9 mouse cellular contexts compared by ENCODE assay signal in the genomic region with DNA sequence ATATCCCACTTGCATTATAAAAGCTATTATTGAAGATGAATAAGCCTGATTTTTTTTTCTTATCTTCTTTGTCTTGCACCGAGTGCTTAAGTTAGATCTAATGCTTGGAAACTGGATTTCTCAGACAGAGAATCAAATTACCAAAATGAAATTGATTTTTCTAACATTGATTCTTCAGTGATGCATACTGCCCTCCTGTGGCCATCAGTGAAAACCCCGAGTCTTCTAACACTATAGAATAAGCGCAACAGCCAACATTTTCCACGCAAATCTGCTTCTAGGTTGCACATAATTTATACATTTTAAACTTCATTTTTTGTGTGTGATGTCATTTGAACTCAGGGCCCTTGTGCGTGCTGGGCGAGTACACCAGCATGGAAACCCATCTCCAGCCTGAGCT. TPM values are rescaled to one million over a fixed set of nuclear protein-coding genes. Genes with fewer than 3 reads are reported as not detected.
DNase-seq lines count a peak whose midpoint lies in the region; ATAC-seq and TF ChIP-seq lines count a peak whose summit lies in the region.
"Had no signal": no experiment of that assay in that cellular context is flagged by ENCODE, and none has a peak within 500 bp of the region (broad histone marks: within the 10 kb centered on the region; RNA-seq: fewer than 3 reads in every experiment).

No protein-coding gene starts in this region.

- no peak for ATAC-seq in limb, embryonic 14.5 days (ENCODE audit: low FRiP score, low read depth)
- no peak for ATAC-seq in monocyte, adult 5-6 weeks (replicated peaks; ENCODE audit: insufficient number of reproducible peaks, low FRiP score, low TSS enrichment, poor library complexity, severe bottlenecking)

- no peaks in the 10 kb centered on the region for H3K4me1 ChIP-seq in limb, embryonic 14.5 days (ENCODE audit: control insufficient read depth, insufficient read depth, low read length)
- H3K4me1 ChIP-seq: liver, embryonic 13.5 days had no signal

- no peak overlapping the region for H3K4me2 ChIP-seq in limb, embryonic 14.5 days (replicated peaks; ENCODE audit: low read depth, low read length, severe bottlenecking)
- H3K4me2 ChIP-seq: liver, embryonic 13.5 days had no signal

- no peak for TF ChIP-seq POLR2A in limb, embryonic 14.5 days (IDR thresholded peaks at IDR 0.05; ENCODE audit: borderline replicate concordance, extremely low read depth, insufficient read depth, insufficient read length)

- H3K4me3 ChIP-seq in limb, embryonic 14.5 days (replicated peaks; ENCODE audit: low read length): no peak overlapping the region
- H3K4me3 ChIP-seq: liver, embryonic 13.5 days had no signal

- 48% methylated on average over 6 of the region's 6 CpGs for WGBS in limb, embryonic 14.5 days

- no peak overlapping the region for H3K27ac ChIP-seq in limb, embryonic 14.5 days (replicated peaks; ENCODE audit: low read depth, low read length)
- H3K27ac ChIP-seq: liver, embryonic 13.5 days had no signal

- H3K27me3 ChIP-seq in limb, embryonic 14.5 days (ENCODE audit: control insufficient read depth, insufficient read depth, low read length): no peaks in the 10 kb centered on the region
- H3K27me3 ChIP-seq: liver, embryonic 13.5 days had no signal

- H3K9ac ChIP-seq in limb, embryonic 14.5 days (ENCODE audit: low read depth, low read length, severe bottlenecking): no peak overlapping the region
- H3K9ac ChIP-seq: liver, embryonic 13.5 days had no signal

- no peaks in the 10 kb centered on the region for H3K9me3 ChIP-seq in limb, embryonic 14.5 days (ENCODE audit: control insufficient read depth, low read length)
- H3K9me3 ChIP-seq: liver, embryonic 13.5 days had no signal

- peak; percentile 14 to 68 for DNase-seq in adrenal gland, adult (ENCODE audit: inconsistent age in 2 of 2, low spot score in 1 of 2)
- DNase-seq in adrenal gland, adult 8-10 months: no peak
- DNase-seq in layer of hippocampus, adult 11-12 months (ENCODE audit: low spot score): peak; percentile 39
- no peak for DNase-seq in layer of hippocampus, adult 9-10 months (ENCODE audit: low spot score)
- DNase-seq in B cell, adult 2 months: peak; percentile 16 to 35
- peak; percentile 44 to 68 for DNase-seq in cerebellum, postnatal 25 days
- DNase-seq in limb, embryonic 14.5 days (ENCODE audit: low spot score): peak; percentile 64
- DNase-seq: liver, embryonic 13.5 days had no signal

- H3K36me3 ChIP-seq in limb, embryonic 14.5 days (ENCODE audit: control insufficient read depth, insufficient read depth, low read length): peaks cover 20% of the 10 kb centered on the region
- H3K36me3 ChIP-seq: liver, embryonic 13.5 days had no signal

RNA-seq across cellular contexts. Expression of a gene that starts 20.3 kb away (rescaled TPM):
- 1 to 10 TPM; 6.2 to 9.8 (median 7.7) TPM for total RNA-seq in adrenal gland, adult 8-10 months (2022)
- 11.5 and 13.6 TPM in 2 replicates for polyA plus RNA-seq in limb, embryonic 14.5 days (2012; rRNA removed)
- polyA plus RNA-seq in limb, embryonic 14.5 days (2014; fragmentation: Nextera tagmentation; extraction: Ambion mirVana): 7.0 and 10.0 TPM in 2 replicates
- 0.10 TPM in 1 of 3 replicates, not detected in the others for total RNA-seq in monocyte, adult 5-6 weeks (2017)

Comparison
In these comparisons a context has a peak if more than half of its experiments do, and no peak if none do; other contexts are left out.
1. DNase-seq: peak in adrenal gland, adult (2 of 2), layer of hippocampus, adult 11-12 months (single experiment), B cell, adult 2 months (2 of 2), cerebellum, postnatal 25 days (2 of 2) and limb, embryonic 14.5 days (single experiment); none in adrenal gland, adult 8-10 months (single experiment) and layer of hippocampus, adult 9-10 months (single experiment).